Mouse (Mus musculus): ENCODE measurements around the gene Btbd3.

DNA sequence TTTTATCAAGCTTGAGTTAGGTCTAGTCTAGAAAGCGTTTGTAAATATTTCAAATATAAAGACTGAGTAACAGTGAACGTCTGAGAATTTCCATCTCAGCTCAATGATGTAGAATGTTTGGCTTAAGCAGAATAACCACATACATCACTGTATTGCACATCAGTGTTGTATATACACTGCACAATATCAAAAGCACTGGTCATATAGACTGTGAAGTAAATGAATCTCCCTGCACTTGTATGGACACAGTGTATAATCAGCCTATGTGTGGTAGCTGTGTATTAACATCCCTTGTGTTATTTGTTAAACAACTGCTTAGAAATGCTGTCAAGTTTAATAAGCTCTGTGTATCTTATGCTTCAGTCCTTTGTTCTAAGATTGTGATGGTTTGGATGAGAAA, 49.9 kb downstream of the Btbd3 start:
- TF ChIP-seq CTCF (IDR thresholded peaks at IDR 0.05; ENCODE audit: low read depth), result no peak
- TF ChIP-seq EP300 (IDR thresholded peaks at IDR 0.05; ENCODE audit: low read depth), result no peak
